Comparison of ENCODE assay signal across 10 mouse cellular contexts in genomic region chr12:8347746-8348462, GRCm38 (mm10). TPM values are rescaled to one million over a fixed set of nuclear protein-coding genes. Genes with fewer than 3 reads are reported as not detected.
DNase-seq lines count a peak whose midpoint lies in the region; ATAC-seq and TF ChIP-seq lines count a peak whose summit lies in the region.
"Had no signal": no experiment of that assay in that cellular context is flagged by ENCODE, and none has a peak within 500 bp of the region (broad histone marks: within the 10 kb centered on the region; RNA-seq: fewer than 3 reads in every experiment).

No protein-coding gene starts in this region.

- H3K36me3 ChIP-seq in heart, adult 2 months (ENCODE audit: control insufficient read depth, insufficient read depth, low read length) = peaks cover 6% of the 10 kb centered on the region; the same call in 1 of the 2 replicates
- H3K36me3 ChIP-seq in heart, embryonic 12.5 days = peaks cover 5% of the 10 kb centered on the region
- H3K36me3 ChIP-seq in liver, embryonic 12.5 days = 0 out of 2 replicates have a peak, but pooled peaks cover under 1% of the 10 kb centered on the region
- no peaks in the 10 kb centered on the region for H3K36me3 ChIP-seq in macrophage (ENCODE audit: inconsistent target)

- no peak for TF ChIP-seq CTCF in heart, adult 2 months (IDR thresholded peaks at IDR 0.05)

- intact Hi-C loops in heart, adult 2 months (cut with DNase I) = no loop called here

- no peaks in the 10 kb centered on the region for H3K27me3 ChIP-seq in heart, adult 2 months (ENCODE audit: control insufficient read depth, insufficient read depth, low read length)
- H3K27me3 ChIP-seq in heart, embryonic 12.5 days (replicated peaks) = no peaks in the 10 kb centered on the region
- no peaks in the 10 kb centered on the region for H3K27me3 ChIP-seq in liver, embryonic 12.5 days (replicated peaks)
- H3K27me3 ChIP-seq: limb, embryonic 13.5 days had no signal

- no peak overlapping the region for H3K4me2 ChIP-seq in heart, embryonic 12.5 days
- H3K4me2 ChIP-seq in liver, embryonic 12.5 days = no peak overlapping the region
- H3K4me2 ChIP-seq: limb, embryonic 13.5 days had no signal

- no peaks in the 10 kb centered on the region for H3K79me2 ChIP-seq in heart, adult 2 months (replicated peaks; ENCODE audit: control insufficient read depth, insufficient read depth, low read length)
- H3K79me2 ChIP-seq in macrophage (ENCODE audit: inconsistent target) = no peaks in the 10 kb centered on the region

- peak overlapping the region; percentile 55 for H3K27ac ChIP-seq in heart, adult 2 months
- no peak overlapping the region for H3K27ac ChIP-seq in heart, embryonic 12.5 days (ENCODE audit: poor library complexity, severe bottlenecking)
- H3K27ac ChIP-seq in liver, embryonic 12.5 days = 0 out of 2 replicates have a peak overlapping the region, but pooled peaks have one; percentile 25
- H3K27ac ChIP-seq in brown adipose tissue, adult 24 weeks (replicated peaks; ENCODE audit: low read depth, low read length) = peak overlapping the region; percentile 52
- H3K27ac ChIP-seq in macrophage = peak overlapping the region; percentile 91
- H3K27ac ChIP-seq: limb, embryonic 13.5 days had no signal

- DNase-seq in heart, adult 2 months = peak in 1 of 2 experiments; percentile 38
- DNase-seq in liver = no peak
- no peak for DNase-seq in ovary, postnatal 36 days (ENCODE audit: low spot score)
- DNase-seq in right cerebral cortex, postnatal 25 days = no peak
- DNase-seq: forebrain, postnatal 0 days had no signal

- no peak overlapping the region for H3K4me3 ChIP-seq in heart, adult 2 months
- H3K4me3 ChIP-seq in heart, embryonic 12.5 days = no peak overlapping the region
- no peak overlapping the region for H3K4me3 ChIP-seq in liver, embryonic 12.5 days
- no peak overlapping the region for H3K4me3 ChIP-seq in brown adipose tissue, adult 24 weeks (ENCODE audit: insufficient read depth, low read depth, low read length)
- no peak overlapping the region for H3K4me3 ChIP-seq in macrophage (ENCODE audit: inconsistent target)
- H3K4me3 ChIP-seq: limb, embryonic 13.5 days had no signal

- ATAC-seq in heart, embryonic 12.5 days (ENCODE audit: insufficient number of reproducible peaks, low FRiP score) = no peak
- no peak for ATAC-seq in liver, embryonic 12.5 days
- ATAC-seq: forebrain, postnatal 0 days had no signal

- 0 out of 2 replicates have a peak, but pooled peaks have one; percentile 47 for TF ChIP-seq EP300 in heart, adult 2 months (IDR thresholded peaks at IDR 0.05; ENCODE audit: insufficient read depth, low read depth, low read length)

- no peaks in the 10 kb centered on the region for H3K9me3 ChIP-seq in heart, embryonic 12.5 days (replicated peaks)
- no peaks in the 10 kb centered on the region for H3K9me3 ChIP-seq in liver, embryonic 12.5 days (replicated peaks)
- H3K9me3 ChIP-seq: limb, embryonic 13.5 days had no signal

- no peak for TF ChIP-seq POLR2A in heart, adult 2 months (IDR thresholded peaks at IDR 0.05; ENCODE audit: insufficient read depth, low read depth, low read length)

- peaks cover 50% of the 10 kb centered on the region for H3K4me1 ChIP-seq in heart, adult 2 months (ENCODE audit: control insufficient read depth, insufficient read depth, low read length)
- peaks cover 33% of the 10 kb centered on the region for H3K4me1 ChIP-seq in heart, embryonic 12.5 days (replicated peaks)
- peaks cover 20% of the 10 kb centered on the region; the same call in 1 of the 2 replicates for H3K4me1 ChIP-seq in liver, embryonic 12.5 days
- H3K4me1 ChIP-seq in brown adipose tissue, adult 24 weeks (ENCODE audit: control insufficient read depth, insufficient read depth, insufficient read length, low read length) = peaks cover 54% of the 10 kb centered on the region

- WGBS in heart, adult 2 months = 58% methylated on average over 8 of the region's 8 CpGs
- 80% methylated on average over 8 of the region's 8 CpGs for WGBS in heart, embryonic 12.5 days
- WGBS in liver, embryonic 12.5 days (ENCODE audit: insufficient replicate concordance) = 41% methylated on average over 8 of the region's 8 CpGs
- 10% methylated on average over 8 of the region's 8 CpGs for WGBS in macrophage (ENCODE audit: missing documents)

- no peak overlapping the region for H3K9ac ChIP-seq in heart, adult 2 months (ENCODE audit: low read depth, low read length)
- no peak overlapping the region for H3K9ac ChIP-seq in heart, embryonic 12.5 days
- H3K9ac ChIP-seq in liver, embryonic 12.5 days = no peak overlapping the region
- H3K9ac ChIP-seq: forebrain, postnatal 0 days; limb, embryonic 13.5 days had no signal

RNA-seq across cellular contexts. Expression of gene Hs1bp3, which starts 34.7 kb away (rescaled TPM):
- 10 to 100 TPM; 12.7 to 13.8 TPM for total RNA-seq in heart, adult 2 months (2021)
- 17.3 and 20.5 TPM in 2 replicates for polyA plus RNA-seq in heart, adult 2 months (2012; rRNA removed)
- 16.5 and 18.3 TPM in 2 replicates for polyA plus RNA-seq in heart, embryonic 12.5 days (2016; fragmentation: Nextera tagmentation; extraction: Ambion mirVana)
- polyA plus RNA-seq in liver, embryonic 12.5 days (2016; fragmentation: Nextera tagmentation; extraction: Ambion mirVana) = 5.4 and 6.1 TPM in 2 replicates
- 5.7 and 7.6 TPM in 2 replicates for polyA plus RNA-seq in brown adipose tissue, adult 24 weeks (2012; ENCODE audit: insufficient read depth, insufficient read length, missing spikeins)
- total RNA-seq in macrophage (2018; cell fraction: chromatin; rRNA removed) = 10 to 100 TPM in 20 of 26 experiments, 1 to 10 TPM in 6; 6.4 to 34.0 (median 15.6) TPM
- total RNA-seq in macrophage (2018; cell fraction: cytosol; rRNA removed) = 10 to 100 TPM; 21.6 to 54.9 (median 34.9) TPM
- 10 to 100 TPM; 13.1 to 39.0 (median 20.5) TPM for total RNA-seq in macrophage (2018; cell fraction: nucleus; rRNA removed)
- polyA plus RNA-seq in macrophage (2018) = 33.1 to 40.0 TPM (median 38.6 TPM) in 3 replicates

RNA-seq across cellular contexts. Expression of gene Gdf7, which starts 46.1 kb away (rescaled TPM):
- under 1 TPM; 0.41 to 0.84 TPM for total RNA-seq in heart, adult 2 months (2021)
- polyA plus RNA-seq in heart, adult 2 months (2012; rRNA removed) = 0.82 and 0.96 TPM in 2 replicates
- 0.24 and 0.27 TPM in 2 replicates for polyA plus RNA-seq in heart, embryonic 12.5 days (2016; fragmentation: Nextera tagmentation; extraction: Ambion mirVana)
- not detected in 2 replicates for polyA plus RNA-seq in liver, embryonic 12.5 days (2016; fragmentation: Nextera tagmentation; extraction: Ambion mirVana)
- polyA plus RNA-seq in brown adipose tissue, adult 24 weeks (2012; ENCODE audit: insufficient read depth, insufficient read length, missing spikeins) = not detected in 2 replicates
- not detected for total RNA-seq in macrophage (2018; cell fraction: chromatin; rRNA removed)
- total RNA-seq in macrophage (2018; cell fraction: cytosol; rRNA removed) = not detected
- not detected for total RNA-seq in macrophage (2018; cell fraction: nucleus; rRNA removed)
- polyA plus RNA-seq in macrophage (2018) = not detected in 3 replicates
